Mouse (Mus musculus) ovary, adult 18-20 months (tissue): ENCODE results near the gene Tbc1d2b.

ENCODE experiments used
- DNase-seq: peaks from one replicate; pipeline ENCODE4 v3.0.0; 2022; ENCODE audit warnings: low spot score, mixed read lengths

Gene Tbc1d2b

DNA sequence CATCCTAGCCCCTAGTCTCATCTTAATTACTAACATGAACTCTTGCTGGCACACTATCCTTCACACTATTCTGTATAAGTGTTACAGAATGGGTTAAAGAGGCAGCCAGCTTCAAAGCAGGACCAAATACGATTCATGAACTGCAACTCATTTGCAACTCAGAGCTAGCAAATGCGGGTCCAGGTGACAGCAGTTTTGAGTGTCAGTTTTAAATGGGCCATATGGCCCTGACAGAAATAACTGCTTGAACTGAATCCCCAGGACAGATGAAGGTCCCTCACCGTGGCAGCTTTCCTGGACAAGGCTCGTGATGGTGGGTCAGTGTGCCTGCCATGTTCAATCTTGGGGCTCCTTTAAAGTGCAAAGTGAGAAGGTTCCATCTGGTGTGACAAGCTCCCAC lies 100.6 kb downstream of the Tbc1d2b start:
- no peak for DNase-seq

DNA sequence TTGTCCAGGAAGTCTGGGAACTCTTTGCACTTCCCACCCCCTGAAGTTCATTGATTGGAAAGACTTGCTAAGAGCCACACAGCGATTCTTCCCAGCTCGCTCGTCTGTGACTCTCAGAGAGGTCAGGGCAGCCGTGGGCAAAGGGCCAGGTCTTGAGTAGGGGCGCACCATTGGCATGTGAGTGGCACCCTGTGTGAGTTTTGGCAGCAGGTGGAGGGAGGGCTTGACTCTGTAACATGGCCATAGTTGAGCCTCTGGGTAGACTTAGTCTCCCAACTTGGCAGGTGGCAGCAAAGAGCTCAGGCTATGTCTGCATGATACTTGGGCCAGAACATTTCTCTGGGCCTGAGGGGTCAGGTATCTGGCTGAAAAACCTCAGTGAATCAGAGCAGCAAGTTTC lies 104.0 kb downstream of the Tbc1d2b start:
- DNase-seq, result no peak

DNA sequence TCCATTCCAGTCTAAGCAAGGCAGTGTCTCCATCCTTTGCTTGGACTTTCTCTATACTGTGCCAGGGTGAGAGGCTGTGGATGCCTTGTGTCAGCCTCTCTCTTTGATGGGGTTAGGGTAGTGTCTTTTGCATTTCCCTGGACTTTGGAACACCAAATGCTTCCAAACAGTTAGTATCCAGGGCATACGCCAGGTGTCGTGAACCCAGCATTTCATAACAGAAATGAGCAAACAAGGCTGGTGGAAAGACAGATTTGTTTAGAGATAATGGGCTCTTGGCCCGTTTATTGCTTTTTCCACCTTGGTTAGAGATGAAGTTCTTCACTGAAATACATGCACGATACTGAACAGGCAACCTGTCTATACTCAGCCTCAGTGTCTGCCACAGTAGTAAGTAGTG lies 105.0 kb downstream of the Tbc1d2b start:
- DNase-seq, result no peak

DNA sequence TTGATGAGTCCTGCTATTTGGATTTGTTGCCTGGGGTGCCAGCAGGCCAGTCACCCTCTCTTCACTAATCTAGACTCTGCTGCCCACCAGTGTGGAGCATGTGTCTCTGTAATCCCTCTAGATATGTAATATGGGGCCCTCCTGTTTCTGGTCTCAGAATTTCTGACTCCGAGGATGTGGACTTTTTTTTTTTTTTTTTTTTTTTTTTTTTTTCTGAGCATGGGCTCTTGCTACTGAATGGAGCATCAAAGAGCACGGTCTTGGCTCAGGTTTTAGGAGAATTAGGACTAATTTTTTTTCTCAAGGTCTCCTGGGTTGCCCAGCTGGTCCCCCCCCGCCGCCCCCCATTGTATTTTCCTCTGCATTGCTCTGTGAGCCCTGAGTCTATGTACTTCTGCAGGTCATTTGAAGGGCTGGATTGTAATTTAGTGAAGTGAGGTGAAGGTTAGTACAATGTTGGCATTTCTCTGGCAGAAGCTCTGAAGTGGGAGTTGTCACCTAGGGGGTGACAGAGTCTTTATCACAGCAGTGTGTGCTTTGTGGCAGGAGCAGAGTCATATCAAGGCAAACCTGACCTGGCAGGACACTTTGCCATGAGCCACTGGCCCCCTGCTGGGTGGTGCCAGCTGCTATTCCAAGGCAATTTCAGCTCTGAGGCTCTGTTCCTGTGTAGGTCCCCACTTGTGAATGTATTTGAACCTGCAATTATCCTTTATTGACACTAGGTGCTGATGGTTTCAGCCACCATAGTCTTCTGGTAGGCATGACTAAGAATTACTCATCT lies 105.7 kb downstream of the Tbc1d2b start:
- no peak for DNase-seq

DNA sequence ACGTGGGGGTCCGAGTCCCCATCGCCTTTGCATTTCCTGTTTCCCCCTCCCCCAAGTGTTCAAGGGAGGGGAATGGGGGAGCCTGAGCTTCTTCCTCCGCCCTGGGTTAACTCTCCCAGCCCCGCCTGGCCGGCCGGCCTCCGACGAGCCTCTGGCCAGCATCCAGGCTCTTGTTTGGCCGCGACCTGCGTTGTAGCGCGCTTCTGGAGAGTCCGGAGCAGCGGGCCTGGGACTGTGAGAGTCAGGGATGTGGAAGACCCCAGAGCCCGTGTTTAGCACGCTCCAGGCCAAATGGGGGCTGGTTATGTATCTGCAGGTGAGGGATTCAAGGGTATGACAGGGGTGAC lies 106.9 kb downstream of the Tbc1d2b start:
- DNase-seq, result no peak

DNA sequence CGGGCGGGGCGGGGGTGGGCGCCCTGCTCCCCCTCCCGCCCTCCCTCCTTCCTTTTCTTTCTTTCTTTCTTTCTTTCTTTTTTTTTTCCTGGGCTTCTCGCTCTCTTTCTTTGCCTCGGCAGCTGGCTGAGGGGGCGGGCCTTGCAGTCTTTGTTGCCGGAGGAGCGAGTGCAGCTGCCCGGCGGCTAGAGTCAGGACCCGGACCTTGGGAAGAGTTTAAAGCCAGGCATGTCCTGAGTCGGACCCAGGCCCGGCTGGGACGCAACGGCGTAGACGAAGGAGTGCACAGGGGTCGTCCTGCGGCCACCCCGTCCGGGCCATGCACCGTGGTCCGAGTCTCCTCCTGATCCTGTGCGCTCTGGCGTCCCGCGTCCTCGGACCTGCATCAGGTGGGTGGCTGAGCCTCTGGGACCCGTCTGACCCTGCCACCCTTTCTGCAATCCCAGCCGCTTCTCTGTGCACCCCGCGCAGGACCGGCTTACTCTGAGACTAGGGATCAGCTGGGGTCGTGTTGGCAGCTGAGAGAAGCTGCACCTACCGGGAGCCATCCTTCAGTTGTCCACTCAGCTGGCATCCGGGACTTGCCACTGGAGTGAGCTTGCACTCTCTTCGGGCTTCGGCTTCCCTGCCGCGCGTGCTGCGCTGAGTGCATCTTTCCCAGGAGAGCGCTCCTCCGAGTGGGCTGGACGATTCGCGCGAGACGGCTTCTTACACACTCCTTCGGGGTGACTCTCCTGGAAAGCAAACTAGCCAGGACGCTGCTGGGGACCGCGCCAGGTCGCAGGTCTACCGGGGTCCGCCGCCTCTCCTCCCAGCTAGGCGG lies 107.5 kb downstream of the Tbc1d2b start, which contains the start of gene Adamts7:
Adamts7 (plus strand) TSS at position 144 of the 823 bp plus-strand sequence.
- DNase-seq, result peak; percentile 26

DNA sequence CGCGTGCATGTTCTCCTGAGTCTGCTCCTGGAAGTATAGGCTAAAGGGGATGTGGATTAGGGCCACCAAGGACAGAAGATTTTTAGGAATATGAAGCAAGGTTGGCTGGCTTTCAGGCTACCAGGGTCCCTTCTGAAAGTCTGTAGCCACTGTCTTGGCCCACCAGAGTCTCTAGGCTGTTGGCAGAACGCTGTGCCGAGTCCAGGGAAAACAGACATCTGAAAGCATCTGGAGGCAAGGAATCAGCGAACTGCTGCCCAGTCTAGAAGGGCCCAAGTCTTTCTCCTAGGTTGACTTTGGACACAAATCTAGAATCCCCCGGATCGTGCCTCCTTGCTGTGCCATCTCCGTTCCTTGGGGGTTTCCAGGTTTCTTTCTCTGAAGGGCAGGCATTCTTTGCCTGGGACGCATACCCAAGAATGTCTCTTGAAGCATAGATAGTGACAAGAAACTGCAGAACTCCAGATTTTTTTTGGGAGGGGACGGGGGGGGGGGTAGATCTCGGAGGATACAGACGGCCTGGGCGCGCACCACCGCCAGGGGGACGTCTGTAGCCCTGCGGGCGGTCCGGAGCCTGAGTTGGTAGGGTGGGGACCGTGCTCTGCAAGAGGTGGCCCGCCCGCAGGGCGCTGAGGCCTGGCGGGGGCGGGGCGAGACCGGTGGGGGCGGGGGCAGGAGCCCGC lies 108.2 kb downstream of the Tbc1d2b start:
- peak; percentile 66 for DNase-seq
